Mouse (Mus musculus) megakaryocyte, adult 5-6 weeks (primary cell): ENCODE data around the gene Rnf152. TPM values are rescaled to one million over a fixed set of nuclear protein-coding genes. Genes with fewer than 3 reads are reported as not detected.

Experiments
- ATAC-seq: 2 replicates; pipeline ENCODE4 v1.8.0; 2016; ENCODE audit warnings: mild to moderate bottlenecking, inconsistent platforms; ENCODE audit not compliant: poor library complexity, severe bottlenecking
- total RNA-seq, 2 experiments: library from RNA; stranded (forward) in 1 of 2; stranded (reverse) in 1 of 2; fragments of 153-499, 151-499 nt in 1 of 2; fragments of 221-1000, 200-1000 nt in 1 of 2; gene quantifications; 2 replicates each; pipeline versions ENCODE4 v1.2.3 to v1.2.4; 2015 to 2017

The Rnf152 gene
- total RNA-seq (2015) (not detected in 2 replicates), total RNA-seq (2017) (under 0.01 and 0.04 TPM in 2 replicates)

- ATAC-seq, result peak; percentile 70
Measured at GRCm38 (mm10) chr1:105356291-105357011, at the start of gene Rnf152. Gene Rnf152, minus strand, starts transcription at chr1:105356710.

GRCm38 (mm10) chr1:105402853-105403252 lies 46.3 kb upstream of the Rnf152 start:
- no peak for ATAC-seq

GRCm38 (mm10) chr1:105384141-105384937 lies 27.8 kb upstream of the Rnf152 start:
- no peak for ATAC-seq

- ATAC-seq, result no peak
Measured at GRCm38 (mm10) chr1:105377546-105377945, 21.0 kb upstream of the Rnf152 start.

- ATAC-seq, result no peak
Measured at GRCm38 (mm10) chr1:105374618-105375017, 18.1 kb upstream of the Rnf152 start.

- ATAC-seq, result peak; percentile 82
Measured at GRCm38 (mm10) chr1:105362701-105363100, 6.2 kb upstream of the Rnf152 start.

- no peak for ATAC-seq
Measured at GRCm38 (mm10) chr1:105358896-105359295, 2.4 kb upstream of the Rnf152 start.

GRCm38 (mm10) chr1:105355910-105356290 lies 610 bp downstream of the Rnf152 start:
- ATAC-seq, result 0 out of 2 replicates have a peak, but pooled peaks have one; percentile 2

GRCm38 (mm10) chr1:105354901-105355891 lies 1.3 kb downstream of the Rnf152 start:
- ATAC-seq, result no peak

- ATAC-seq, result no peak
Measured at GRCm38 (mm10) chr1:105351806-105352205, 4.7 kb downstream of the Rnf152 start.

- no peak for ATAC-seq
Measured at GRCm38 (mm10) chr1:105342305-105342704, 14.2 kb downstream of the Rnf152 start.

GRCm38 (mm10) chr1:105340943-105341342 lies 15.6 kb downstream of the Rnf152 start:
- ATAC-seq, result no peak

GRCm38 (mm10) chr1:105337397-105337796 lies 19.1 kb downstream of the Rnf152 start:
- ATAC-seq, result no peak

GRCm38 (mm10) chr1:105336096-105336495 lies 20.4 kb downstream of the Rnf152 start:
- ATAC-seq, result no peak

- no peak for ATAC-seq
Measured at GRCm38 (mm10) chr1:105332087-105332731, 24.3 kb downstream of the Rnf152 start.

- ATAC-seq, result no peak
Measured at GRCm38 (mm10) chr1:105331605-105332004, 24.9 kb downstream of the Rnf152 start.

GRCm38 (mm10) chr1:105330581-105331320 lies 25.8 kb downstream of the Rnf152 start:
- no peak for ATAC-seq

GRCm38 (mm10) chr1:105327789-105328188 lies 28.7 kb downstream of the Rnf152 start:
- ATAC-seq, result no peak

- ATAC-seq, result no peak
Measured at GRCm38 (mm10) chr1:105324636-105325035, 31.9 kb downstream of the Rnf152 start.
